Comparison of ENCODE assay signal across 19 mouse cellular contexts in the genomic region with DNA sequence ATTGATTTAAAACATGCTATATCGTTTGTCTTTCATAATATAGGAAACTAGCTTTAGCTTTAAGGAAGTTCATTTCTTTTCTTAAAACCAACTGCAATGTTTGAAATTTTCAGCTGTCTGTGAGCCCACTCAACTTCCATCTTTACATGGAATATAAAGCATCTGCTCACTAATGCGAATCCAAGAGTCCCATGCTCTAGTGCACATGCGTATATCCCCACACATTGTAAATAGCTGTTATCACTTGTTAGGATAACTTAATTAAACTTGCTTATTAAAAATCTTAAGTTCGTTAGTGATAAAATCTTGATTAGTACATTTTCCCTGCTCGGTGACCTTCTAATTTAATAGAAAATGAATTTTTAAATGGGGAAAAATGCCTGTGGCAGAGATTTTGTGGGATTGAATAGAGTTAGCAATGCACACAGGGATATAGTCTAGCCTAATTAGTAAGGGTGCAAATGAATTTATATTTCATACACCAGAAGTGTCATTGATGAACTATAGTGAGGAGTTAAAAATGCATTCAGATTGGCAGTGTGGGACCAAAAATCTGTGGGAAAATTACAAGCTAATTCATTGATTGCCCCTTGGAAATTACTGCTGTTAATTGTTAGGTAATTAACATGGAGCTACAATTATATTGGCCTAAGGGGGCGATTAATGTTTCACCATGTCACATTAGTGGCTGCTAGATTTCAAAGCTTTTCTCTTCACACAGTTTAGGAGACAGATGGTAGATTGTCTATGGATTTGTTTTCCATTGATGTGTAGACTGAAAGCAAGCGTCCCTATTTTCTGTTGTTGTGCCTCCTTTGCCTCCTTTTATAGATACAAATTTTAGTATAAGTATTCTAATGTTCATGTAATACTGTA.
DNase-seq lines count a peak whose midpoint lies in the region; ATAC-seq and TF ChIP-seq lines count a peak whose summit lies in the region.
"Had no signal": no experiment of that assay in that cellular context is flagged by ENCODE, and none has a peak within 500 bp of the region (broad histone marks: within the 10 kb centered on the region; RNA-seq: fewer than 3 reads in every experiment).

No protein-coding gene starts in this region.

- no peak overlapping the region for H3K4me3 ChIP-seq in neural tube, embryonic 11.5 days (ENCODE audit: low read depth, low read length)
- H3K4me3 ChIP-seq in forebrain, embryonic 16.5 days (replicated peaks; ENCODE audit: low read length), result no peak overlapping the region
- no peak overlapping the region for H3K4me3 ChIP-seq in hindbrain, postnatal 0 days (ENCODE audit: low read length)
- H3K4me3 ChIP-seq: embryonic facial prominence, embryonic 10.5 days; gastrocnemius, adult 2 months; heart, embryonic 12.5 days; intestine, embryonic 15.5 days; lung, embryonic 15.5 days; stomach, embryonic 15.5 days had no signal

- H3K36me3 ChIP-seq in neural tube, embryonic 11.5 days (ENCODE audit: control insufficient read depth, insufficient read depth, low read length), result no peaks in the 10 kb centered on the region
- no peaks in the 10 kb centered on the region for H3K36me3 ChIP-seq in forebrain, embryonic 16.5 days (ENCODE audit: control insufficient read depth, insufficient read depth)
- no peaks in the 10 kb centered on the region for H3K36me3 ChIP-seq in hindbrain, postnatal 0 days (ENCODE audit: insufficient read depth, low read length)
- H3K36me3 ChIP-seq: embryonic facial prominence, embryonic 10.5 days; heart, embryonic 12.5 days; intestine, embryonic 15.5 days; lung, embryonic 15.5 days; stomach, embryonic 15.5 days had no signal

- no peak overlapping the region for H3K27ac ChIP-seq in neural tube, embryonic 11.5 days (ENCODE audit: low read depth, low read length)
- H3K27ac ChIP-seq in forebrain, embryonic 16.5 days (ENCODE audit: low read length), result no peak overlapping the region
- H3K27ac ChIP-seq in hindbrain, postnatal 0 days, result no peak overlapping the region
- H3K27ac ChIP-seq: embryonic facial prominence, embryonic 10.5 days; gastrocnemius, adult 2 months; intestine, embryonic 15.5 days; liver, embryonic 14.5 days; lung, embryonic 15.5 days; stomach, embryonic 15.5 days had no signal

- H3K4me2 ChIP-seq in neural tube, embryonic 11.5 days (ENCODE audit: low read depth), result no peak overlapping the region
- no peak overlapping the region for H3K4me2 ChIP-seq in forebrain, embryonic 16.5 days (ENCODE audit: low read length)
- H3K4me2 ChIP-seq in hindbrain, postnatal 0 days (ENCODE audit: low read depth, low read length), result no peak overlapping the region
- H3K4me2 ChIP-seq: heart, embryonic 12.5 days; intestine, embryonic 15.5 days; lung, embryonic 15.5 days; stomach, embryonic 15.5 days had no signal

- H3K27me3 ChIP-seq in neural tube, embryonic 11.5 days (ENCODE audit: control insufficient read depth, insufficient read depth, low read length), result no peaks in the 10 kb centered on the region
- H3K27me3 ChIP-seq in forebrain, embryonic 16.5 days (replicated peaks; ENCODE audit: control insufficient read depth, insufficient read depth, low read length), result no peaks in the 10 kb centered on the region
- H3K27me3 ChIP-seq in hindbrain, postnatal 0 days (ENCODE audit: insufficient read depth, low read length), result no peaks in the 10 kb centered on the region
- H3K27me3 ChIP-seq: heart, embryonic 12.5 days; intestine, embryonic 15.5 days; lung, embryonic 15.5 days; stomach, embryonic 15.5 days had no signal

- no peak for TF ChIP-seq CTCF in hindbrain, postnatal 0 days (IDR thresholded peaks at IDR 0.05; ENCODE audit: low read depth)

- H3K9me3 ChIP-seq in neural tube, embryonic 11.5 days (ENCODE audit: control insufficient read depth, low read length), result no peaks in the 10 kb centered on the region
- H3K9me3 ChIP-seq in forebrain, embryonic 16.5 days (ENCODE audit: control insufficient read depth, low read length), result no peaks in the 10 kb centered on the region
- H3K9me3 ChIP-seq in hindbrain, postnatal 0 days (ENCODE audit: low read length), result no peaks in the 10 kb centered on the region
- H3K9me3 ChIP-seq: intestine, embryonic 15.5 days; lung, embryonic 15.5 days; stomach, embryonic 15.5 days had no signal

- peak; percentile 58; the same call in 1 of the 2 replicates for ATAC-seq in neural tube, embryonic 11.5 days (ENCODE audit: insufficient read depth, low FRiP score, low TSS enrichment)
- ATAC-seq in forebrain, embryonic 16.5 days, result peak; percentile 97
- ATAC-seq in hindbrain, postnatal 0 days, result peak; percentile 74
- ATAC-seq: intestine, embryonic 15.5 days had no signal

- DNase-seq in neural tube, embryonic 11.5 days (ENCODE audit: low spot score), result no peak
- DNase-seq in neural tube, embryonic 10.5 days (ENCODE audit: extremely low spot score, low spot score), result no peak
- DNase-seq in hindbrain, postnatal 0 days (ENCODE audit: low spot score), result peak; percentile 48
- DNase-seq in Muller cell, postnatal 12 days (ENCODE audit: inconsistent ontology term), result no peak
- DNase-seq in urinary bladder, adult 2 months (ENCODE audit: low spot score), result no peak
- no peak for DNase-seq in layer of hippocampus, adult 18-20 months (ENCODE audit: low spot score in 2 of 2)
- DNase-seq: cerebellum, adult 8-10 months; gastrocnemius, adult 2 months; kidney, adult 9 months; kidney, postnatal 36 days; lung, postnatal 4 days; thymus, adult 2 months had no signal

- H3K4me1 ChIP-seq in neural tube, embryonic 11.5 days (ENCODE audit: control insufficient read depth, insufficient read depth, low read length), result no peaks in the 10 kb centered on the region
- H3K4me1 ChIP-seq in forebrain, embryonic 16.5 days (replicated peaks; ENCODE audit: control insufficient read depth, insufficient read depth, low read length), result no peaks in the 10 kb centered on the region
- no peaks in the 10 kb centered on the region for H3K4me1 ChIP-seq in hindbrain, postnatal 0 days (ENCODE audit: insufficient read depth, low read length)
- H3K4me1 ChIP-seq: embryonic facial prominence, embryonic 10.5 days; heart, embryonic 12.5 days; intestine, embryonic 15.5 days; lung, embryonic 15.5 days; stomach, embryonic 15.5 days had no signal

- H3K9ac ChIP-seq in neural tube, embryonic 11.5 days (ENCODE audit: low read length), result no peak overlapping the region
- no peak overlapping the region for H3K9ac ChIP-seq in forebrain, embryonic 16.5 days (replicated peaks; ENCODE audit: low read depth, low read length)
- no peak overlapping the region for H3K9ac ChIP-seq in hindbrain, postnatal 0 days (replicated peaks; ENCODE audit: low read length)
- H3K9ac ChIP-seq: heart, embryonic 12.5 days; intestine, embryonic 15.5 days; liver, embryonic 14.5 days; lung, embryonic 15.5 days; stomach, embryonic 15.5 days had no signal

- 79% methylated on average over 7 of the region's 7 CpGs for WGBS in neural tube, embryonic 11.5 days
- WGBS in forebrain, embryonic 16.5 days, result 32% methylated on average over 7 of the region's 7 CpGs
- 66% methylated on average over 7 of the region's 7 CpGs for WGBS in hindbrain, postnatal 0 days
